Mouse (Mus musculus) left cerebral cortex, adult 6 months (tissue): ENCODE measurements around the gene Olfr1023. TPM values are rescaled to one million over a fixed set of nuclear protein-coding genes. Genes with fewer than 3 reads are reported as not detected.

Experiments used
- long read RNA-seq, 2 experiments: library from polyadenylated mRNA; unstranded; transcript quantifications; one replicate each; pipeline ENCODE4 v2.0.0; 2019 to 2020
- polyA plus RNA-seq: library from polyadenylated mRNA; unstranded; fragments of <200 nt; fragmentation: Nextera tagmentation; gene quantifications from 2 replicates; pipeline ENCODE4 v1.2.3, GENCODE M21; 2021

Gene Olfr1023
- not detected in 2 replicates for polyA plus RNA-seq
- long read RNA-seq, experiment 1: 0 reads
- long read RNA-seq, experiment 2: 0 reads

GRCm38 (mm10) chr2:85885340-85885739 lies at the start of gene Olfr1023:
Olfr1023 (plus strand) TSS chr2:85885640.

GRCm38 (mm10) chr2:85845383-85845782 lies 40.1 kb upstream of the Olfr1023 start, which contains the start of gene Olfr1019:
Olfr1019 (minus strand) TSS chr2:85845483.

GRCm38 (mm10) chr2:85846730-85847129 lies 38.7 kb upstream of the Olfr1023 start, which contains the start of gene Olfr1020:
Olfr1020 (plus strand) TSS chr2:85847030.

GRCm38 (mm10) chr2:85868294-85868693 lies 17.1 kb upstream of the Olfr1023 start, which contains the start of gene Olfr1022:
Olfr1022 (plus strand) TSS chr2:85868594.

GRCm38 (mm10) chr2:85904952-85905351 lies 19.5 kb downstream of the Olfr1023 start, which contains the start of gene Olfr1024:
Olfr1024 (minus strand) TSS chr2:85905052.

GRCm38 (mm10) chr2:85914893-85915292 lies 29.5 kb downstream of the Olfr1023 start, which contains the start of gene Olfr1025-ps1:
Olfr1025-ps1 (plus strand) TSS chr2:85915193.

GRCm38 (mm10) chr2:85921258-85921657 lies 35.8 kb downstream of the Olfr1023 start, which contains the start of gene Olfr1026:
Olfr1026 (plus strand) TSS chr2:85921558.

Other genes starting within 250 kb of the Olfr1023 start
- not detected in 2 replicates for gene Olfr1002, start 234.9 kb upstream of the Olfr1023 start, polyA plus RNA-seq
- gene Olfr154, start 221.2 kb upstream of the Olfr1023 start, polyA plus RNA-seq: not detected in 2 replicates
- not detected in 2 replicates for gene Olfr1006, start 206.9 kb upstream of the Olfr1023 start, polyA plus RNA-seq
- gene Olfr1008, start 196.2 kb upstream of the Olfr1023 start, polyA plus RNA-seq: not detected in 2 replicates
- not detected in 2 replicates for gene Olfr1009, start 170.2 kb upstream of the Olfr1023 start, polyA plus RNA-seq
- gene Olfr1012, start 122.9 kb upstream of the Olfr1023 start, polyA plus RNA-seq: not detected in 2 replicates
- gene Olfr1013, start 118.5 kb upstream of the Olfr1023 start, polyA plus RNA-seq: not detected in 2 replicates
- not detected in 2 replicates for gene Olfr1014, start 112.9 kb upstream of the Olfr1023 start, polyA plus RNA-seq
- gene Olfr1015, start 103.6 kb upstream of the Olfr1023 start, polyA plus RNA-seq: not detected in 2 replicates
- gene Olfr1016, start 83.1 kb upstream of the Olfr1023 start, polyA plus RNA-seq: not detected in 2 replicates
- not detected in 2 replicates for gene Olfr1018, start 67.2 kb upstream of the Olfr1023 start, polyA plus RNA-seq
- gene Olfr1019, start 40.2 kb upstream of the Olfr1023 start, polyA plus RNA-seq: not detected in 2 replicates
- gene Olfr1020, start 38.6 kb upstream of the Olfr1023 start, polyA plus RNA-seq: not detected in 2 replicates
- gene Olfr1022, start 17.0 kb upstream of the Olfr1023 start, polyA plus RNA-seq: not detected in 2 replicates
- gene Olfr1024, start 19.4 kb downstream of the Olfr1023 start, polyA plus RNA-seq: not detected in 2 replicates
- not detected in 2 replicates for gene Olfr1025-ps1, start 29.6 kb downstream of the Olfr1023 start, polyA plus RNA-seq
- gene Olfr1026, start 35.9 kb downstream of the Olfr1023 start, polyA plus RNA-seq: not detected in 2 replicates
- not detected in 2 replicates for gene Olfr1028, start 64.8 kb downstream of the Olfr1023 start, polyA plus RNA-seq
- not detected in 2 replicates for gene Olfr1029, start 88.3 kb downstream of the Olfr1023 start, polyA plus RNA-seq
- gene Olfr1030, start 93.6 kb downstream of the Olfr1023 start, polyA plus RNA-seq: not detected in 2 replicates
- not detected in 2 replicates for gene Olfr1031, start 104.7 kb downstream of the Olfr1023 start, polyA plus RNA-seq
- not detected in 2 replicates for gene Olfr1032, start 119.9 kb downstream of the Olfr1023 start, polyA plus RNA-seq
- gene Olfr1033, start 135.0 kb downstream of the Olfr1023 start, polyA plus RNA-seq: not detected in 2 replicates
- not detected in 2 replicates for gene Olfr1034, start 160.2 kb downstream of the Olfr1023 start, polyA plus RNA-seq
- gene Olfr1036, start 188.4 kb downstream of the Olfr1023 start, polyA plus RNA-seq: not detected in 2 replicates
- not detected in 2 replicates for gene Olfr1037, start 201.7 kb downstream of the Olfr1023 start, polyA plus RNA-seq